Mouse (Mus musculus) cerebellum, postnatal 25 days (tissue): Measurements from ENCODE around the gene Foxr1.
"Not testable (repeated sequence)": the region's sequence is repeated elsewhere in the genome, so short reads cannot be mapped to it uniquely, and the experiment has no call there.

Experiments
- DNase-seq, 2 experiments: peaks; one replicate each; pipeline ENCODE4 v3.0.0; 2021; ENCODE audit warnings: mixed read lengths in 2 of 2

Gene Foxr1

DNA sequence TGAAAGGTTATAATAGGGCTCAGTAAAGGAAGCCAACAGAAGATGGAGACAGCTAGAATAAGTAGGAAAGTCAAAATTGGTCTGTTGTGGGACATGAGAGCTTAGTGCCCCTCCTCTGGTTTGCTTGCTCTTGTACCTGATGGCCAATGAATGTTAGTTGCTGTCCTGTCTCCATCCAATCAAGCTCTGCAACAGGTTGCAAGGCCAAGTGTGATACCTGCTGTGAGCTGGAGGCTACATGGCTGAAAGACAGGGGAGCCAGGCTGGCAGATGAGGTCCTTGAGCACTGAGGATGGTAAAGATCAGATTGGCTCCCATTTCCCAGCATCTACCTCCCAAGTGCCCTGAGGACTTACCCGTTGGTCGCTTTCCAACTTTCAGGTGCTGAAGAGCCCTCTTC is 28.2 kb downstream of the Foxr1 start:
- DNase-seq = no peak

DNA sequence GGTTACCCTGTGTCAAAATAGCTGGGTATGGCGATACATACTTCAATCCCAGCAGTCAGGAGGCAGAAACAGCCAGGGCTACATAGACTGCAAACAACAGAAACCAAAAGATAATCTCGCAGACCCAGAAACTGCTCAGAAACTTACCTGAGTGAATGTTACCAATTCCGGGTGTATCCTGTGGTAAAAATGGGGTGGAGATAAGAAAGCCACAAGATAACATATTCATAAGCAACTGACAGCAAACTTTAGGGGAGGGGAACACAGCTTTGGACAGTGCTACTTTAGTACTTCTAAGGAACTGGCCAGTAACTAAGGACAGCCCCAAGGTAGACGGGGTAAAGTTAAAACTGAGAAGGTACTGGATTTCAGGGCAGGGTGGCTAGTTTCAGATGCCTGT is 28.6 kb downstream of the Foxr1 start:
- no peak for DNase-seq

DNA sequence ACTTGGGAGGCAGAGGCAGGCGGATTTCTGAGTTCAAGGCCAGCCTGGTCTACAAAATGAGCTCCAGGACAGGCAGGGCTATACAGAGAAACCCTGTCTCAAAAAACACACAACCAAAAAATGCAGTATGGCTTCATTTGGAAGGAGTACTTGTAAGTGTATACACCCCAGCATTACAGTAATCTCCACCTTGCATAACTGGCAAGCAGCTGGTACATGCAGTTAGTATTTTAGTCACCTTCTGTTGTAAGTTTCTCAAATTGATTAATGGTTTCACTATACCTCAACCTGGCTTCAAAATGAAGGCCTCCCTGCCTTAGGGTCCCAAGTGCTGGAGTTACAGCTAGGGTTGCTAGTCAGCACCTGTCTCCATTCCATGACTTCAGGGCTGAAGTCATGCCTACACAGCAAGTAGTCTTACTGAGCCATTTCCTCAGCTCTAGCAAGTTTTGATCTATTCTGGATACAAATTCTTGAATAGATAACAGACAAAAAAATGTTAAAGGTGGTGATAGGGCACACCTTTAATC is 29.3 kb downstream of the Foxr1 start:
- DNase-seq = no peak

DNA sequence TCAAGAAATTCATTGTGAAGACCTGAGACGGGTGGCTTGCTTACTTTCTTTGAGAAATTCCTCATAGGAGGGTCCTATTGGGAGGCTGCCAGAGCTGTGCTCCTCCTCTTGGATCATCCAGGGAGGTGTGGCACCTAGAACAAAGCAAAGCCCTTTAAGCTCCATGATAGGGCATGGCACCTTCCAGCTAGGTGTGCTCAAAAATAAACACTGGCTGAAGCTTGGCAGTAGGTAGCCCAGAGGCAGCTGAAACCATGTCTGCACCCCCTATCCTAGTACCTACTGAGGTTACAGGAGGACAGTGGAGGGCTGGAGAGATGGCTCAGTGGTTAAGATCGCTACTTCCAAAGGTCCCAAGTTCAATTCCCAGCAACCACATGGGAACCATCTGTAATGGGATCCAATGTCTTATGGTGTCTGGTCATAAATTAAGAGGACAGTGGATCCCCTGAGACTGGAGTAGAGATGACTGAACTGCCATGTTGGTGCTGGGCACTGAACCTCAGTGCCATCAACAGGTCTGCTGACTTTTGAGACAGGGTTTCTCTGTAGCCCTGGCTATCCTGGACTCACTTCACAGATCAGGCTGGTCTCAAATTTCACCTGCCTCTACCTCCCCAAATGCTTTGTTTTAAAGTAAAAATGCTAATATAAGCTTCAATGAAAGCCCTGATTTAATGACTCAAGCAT is 30.1 kb downstream of the Foxr1 start:
- DNase-seq = no peak

DNA sequence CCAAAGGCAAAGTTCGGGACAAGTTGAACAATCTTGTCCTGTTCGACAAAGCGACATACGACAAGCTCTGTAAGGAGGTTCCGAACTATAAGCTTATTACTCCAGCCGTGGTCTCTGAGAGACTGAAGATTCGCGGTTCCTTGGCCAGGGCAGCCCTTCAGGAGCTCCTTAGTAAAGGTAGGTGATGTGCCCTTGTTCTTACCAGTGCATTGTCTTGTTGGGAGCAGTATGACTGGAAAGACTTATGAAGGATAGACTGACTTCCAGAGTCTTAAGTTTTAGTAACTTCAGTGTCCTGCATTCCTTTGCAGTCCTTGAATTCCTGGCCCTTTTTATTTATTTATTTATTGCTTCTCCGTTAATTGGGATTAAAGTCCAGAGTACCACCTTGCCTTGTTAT is 32.2 kb downstream of the Foxr1 start:
- not testable (repeated sequence) for DNase-seq

DNA sequence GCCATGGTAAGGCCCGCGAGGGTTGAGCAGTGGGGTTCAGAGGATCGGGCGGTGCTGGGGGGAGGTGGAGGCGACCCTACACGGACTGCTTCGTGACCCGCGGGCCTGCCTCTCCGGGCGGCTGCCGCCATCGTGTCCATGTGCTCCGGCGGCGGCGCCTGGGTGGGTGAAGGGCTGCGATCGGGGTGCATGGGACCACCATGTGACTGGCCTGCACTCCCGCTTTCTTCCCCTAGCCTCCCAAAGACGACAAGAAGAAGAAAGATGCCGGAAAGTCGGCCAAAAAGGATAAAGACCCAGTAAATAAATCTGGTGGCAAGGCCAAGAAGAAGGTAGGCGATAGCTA is 33.2 kb downstream of the Foxr1 start:
- no peak for DNase-seq

DNA sequence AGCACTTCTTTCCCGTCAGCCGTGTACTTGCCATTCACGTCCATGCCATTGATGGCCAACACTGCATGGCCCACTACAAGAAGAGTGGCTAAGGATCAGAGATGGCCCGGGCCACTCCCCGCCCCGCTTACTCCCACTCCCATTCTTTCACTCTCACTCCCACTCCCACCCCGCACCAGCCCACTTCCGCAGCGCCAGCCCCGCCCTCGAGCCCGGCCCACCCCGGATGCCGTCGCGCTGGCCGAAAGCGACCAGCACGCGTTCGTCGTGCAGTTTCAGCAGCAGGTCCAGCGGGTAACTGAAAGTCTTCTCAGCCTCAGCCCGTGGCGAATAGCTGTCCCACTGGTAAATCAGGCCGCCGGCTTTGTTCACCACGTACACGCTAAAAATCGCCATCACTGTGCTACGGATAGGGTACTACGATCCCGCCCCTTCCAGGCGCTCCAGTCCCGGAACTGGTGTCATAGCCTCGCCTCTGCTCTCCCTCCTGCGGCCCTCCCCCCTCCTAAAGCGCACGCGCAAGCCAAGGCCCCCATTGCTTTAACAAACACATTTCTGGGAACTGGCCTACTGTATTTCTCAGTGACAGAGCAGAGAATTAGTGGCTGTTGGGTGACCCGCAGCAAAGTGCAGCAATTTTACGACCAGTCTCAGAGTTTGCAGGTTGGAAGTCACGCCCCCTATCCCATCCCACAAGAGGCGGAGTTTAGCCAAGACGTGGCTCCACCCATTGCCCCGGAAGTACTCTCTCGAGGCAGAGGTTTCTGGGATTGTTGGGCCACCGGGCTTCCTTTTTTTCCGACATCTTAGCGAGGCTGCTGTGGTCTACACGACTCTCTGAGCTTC is 33.8 kb downstream of the Foxr1 start, which contains the start of the genes Rps25 and Trappc4:
TSS of gene Rps25 (plus strand) at position 234 of the 846 bp plus-strand sequence.
TSS of gene Trappc4 (minus strand) at position 695 of the 846 bp plus-strand sequence.
- peak; percentile 93 to 94 for DNase-seq

DNA sequence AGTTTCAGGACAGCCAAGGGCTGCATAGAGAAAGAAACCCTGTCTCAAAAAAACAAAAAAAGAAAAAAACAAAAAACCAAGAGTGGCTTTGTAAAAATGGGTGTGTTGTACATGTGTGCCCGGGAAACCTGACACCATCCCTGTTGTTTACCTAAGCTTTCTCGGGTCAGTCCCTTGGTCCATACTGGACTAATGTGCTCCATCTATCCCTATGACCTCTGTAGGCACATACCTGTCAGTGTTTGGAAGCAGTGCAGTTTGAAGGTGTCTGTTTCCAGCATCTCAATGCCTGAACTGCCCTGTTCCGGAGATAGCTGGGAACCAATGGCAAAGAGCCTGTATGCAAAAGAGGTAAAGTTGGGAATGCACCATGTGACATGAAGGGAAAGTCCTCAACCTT is 35.9 kb downstream of the Foxr1 start:
- no peak for DNase-seq

DNA sequence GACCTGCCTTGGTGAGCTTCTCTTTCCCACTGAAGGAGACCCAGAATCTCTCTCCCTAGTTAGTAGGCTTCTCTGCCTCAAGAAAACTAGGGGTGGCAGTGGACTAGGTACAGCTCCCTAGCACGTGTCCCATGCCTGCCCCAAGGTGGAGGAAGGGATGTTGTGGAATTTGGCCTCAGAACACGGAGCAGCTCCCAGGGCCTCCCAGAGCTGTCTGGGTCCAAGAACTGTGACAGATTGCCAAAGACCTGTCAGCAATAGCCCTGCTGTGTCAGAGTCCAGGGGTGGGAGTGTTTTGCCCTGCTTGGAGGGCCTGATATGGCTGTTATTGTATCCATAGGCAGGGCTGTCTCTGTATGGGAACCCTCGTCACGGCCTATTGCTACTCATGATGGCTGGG is 39.9 kb downstream of the Foxr1 start:
- DNase-seq = no peak

DNA sequence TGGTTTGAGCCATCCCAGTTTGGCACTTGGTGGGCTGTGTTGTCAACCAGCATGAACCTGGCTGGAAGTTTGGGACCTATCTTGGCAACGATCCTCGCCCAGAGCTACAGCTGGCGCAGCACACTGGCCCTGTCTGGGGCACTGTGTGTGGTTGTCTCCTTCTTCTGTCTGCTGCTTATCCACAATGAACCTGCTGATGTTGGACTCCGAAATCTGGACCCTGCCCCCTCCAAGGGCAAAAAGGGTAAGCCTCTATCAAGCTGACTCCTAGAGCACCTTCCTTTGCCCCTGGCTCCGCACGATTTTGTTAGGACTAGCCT is 41.2 kb downstream of the Foxr1 start:
- no peak for DNase-seq

DNA sequence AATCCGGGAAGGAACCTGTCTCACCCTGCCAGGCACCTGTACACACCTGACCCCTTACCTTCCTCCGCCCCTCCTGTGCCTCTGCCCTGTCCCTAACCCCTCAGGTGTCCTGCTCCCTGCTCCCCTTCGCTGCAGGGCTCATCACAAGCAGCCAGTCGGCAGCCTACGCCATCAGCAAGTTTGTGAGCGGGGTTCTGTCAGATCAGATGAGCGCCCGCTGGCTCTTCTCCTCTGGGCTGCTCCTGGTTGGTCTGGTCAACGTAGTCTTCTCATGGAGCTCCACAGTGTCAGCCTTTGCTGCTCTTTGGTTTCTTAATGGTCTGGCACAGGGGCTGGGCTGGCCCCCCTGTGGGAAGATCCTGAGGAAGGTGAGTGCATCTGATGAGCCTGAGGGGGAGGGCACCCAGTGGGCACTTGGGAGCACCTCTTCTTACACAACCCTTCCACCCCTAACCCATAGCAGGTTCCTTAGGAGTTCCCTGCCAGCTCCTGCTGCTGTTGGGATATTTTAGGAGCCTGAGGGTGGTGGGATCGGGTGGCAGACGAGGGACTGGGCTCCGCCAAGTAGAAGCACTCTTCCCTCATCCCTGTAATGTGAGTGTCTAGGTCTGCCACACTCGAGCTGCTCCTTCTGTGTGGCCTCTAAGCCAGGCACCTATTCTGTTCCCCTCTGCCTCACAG is 41.7 kb downstream of the Foxr1 start:
- peak in 1 of 2 experiments; percentile 21 for DNase-seq

DNA sequence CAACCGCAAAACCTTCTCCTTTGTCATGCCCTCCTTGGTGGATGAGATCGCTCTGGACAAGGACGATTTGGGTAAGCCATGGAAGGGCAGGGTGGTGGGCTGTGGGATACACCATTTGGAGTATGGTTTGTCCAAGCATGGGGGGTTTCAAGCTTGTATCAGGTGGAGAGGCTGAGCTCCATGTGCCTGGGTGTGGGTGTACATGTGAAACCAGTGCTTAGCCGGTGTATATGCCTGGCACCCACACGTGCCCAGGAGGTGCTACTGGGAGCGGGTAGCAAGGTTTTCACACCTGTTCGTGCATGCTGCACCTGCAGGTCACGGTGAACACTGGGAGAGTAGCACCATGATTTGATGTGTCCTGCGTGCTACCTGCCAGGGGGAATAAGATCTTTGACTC is 42.4 kb downstream of the Foxr1 start:
- no peak for DNase-seq

DNA sequence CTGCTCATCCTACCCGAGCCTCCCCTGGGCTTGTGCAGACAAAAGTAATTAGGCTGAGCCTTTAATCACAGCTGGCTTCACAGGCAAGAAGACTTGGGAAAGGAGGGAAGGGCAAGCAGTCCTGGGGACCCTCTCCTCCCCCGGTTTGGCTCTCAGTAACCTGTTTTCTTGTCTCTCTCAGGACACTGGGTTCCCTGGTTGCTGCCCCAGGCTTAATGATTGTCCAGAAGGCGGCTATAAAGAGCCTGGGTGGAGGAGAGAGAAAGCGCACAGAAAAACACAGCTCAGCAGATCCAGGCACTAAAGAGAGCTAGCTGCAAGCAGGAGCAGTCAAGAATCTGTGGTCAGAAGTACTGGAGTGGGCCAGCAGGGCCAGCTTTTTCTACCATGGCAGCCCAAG is 42.8 kb downstream of the Foxr1 start:
- DNase-seq = no peak

DNA sequence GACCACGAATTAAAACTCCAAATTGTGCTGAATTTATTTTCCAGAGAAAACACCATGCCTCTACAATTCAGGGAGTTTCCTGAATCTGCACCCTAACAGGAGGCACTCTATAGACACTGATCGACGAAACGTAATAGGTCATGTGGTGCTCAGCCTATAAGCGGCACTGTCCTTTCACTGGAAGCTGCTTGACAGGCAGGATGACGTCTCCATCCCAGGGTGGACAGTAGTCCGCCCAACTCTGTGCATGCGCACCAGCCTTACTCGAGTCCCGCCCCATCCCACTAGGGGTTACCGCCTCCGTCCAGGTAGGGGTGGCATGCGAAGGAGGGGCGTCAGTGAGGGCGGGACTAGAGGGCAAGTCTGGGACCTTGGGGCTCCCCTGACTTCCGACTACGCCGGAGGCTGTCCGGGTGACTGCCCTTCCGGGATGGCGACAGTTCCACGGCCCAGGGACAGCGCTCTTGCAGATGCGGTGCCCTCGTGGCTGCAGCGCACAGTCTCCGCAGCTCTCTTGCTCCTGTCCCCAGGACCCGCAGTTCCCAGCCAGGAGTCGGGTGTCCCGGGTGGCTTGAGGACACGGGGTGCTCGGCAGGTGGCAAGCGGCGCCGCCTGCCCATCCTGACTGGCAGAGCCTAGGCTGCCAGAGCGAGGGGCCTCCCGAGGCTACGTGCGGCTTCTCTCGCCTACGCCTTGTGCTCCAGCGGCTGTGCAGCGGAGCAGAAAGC is 44.1 kb downstream of the Foxr1 start, which contains the start of gene Slc37a4:
TSS of gene Slc37a4 (plus strand) at position 169 of the 728 bp plus-strand sequence.
- DNase-seq = peak; percentile 95 to 97

DNA sequence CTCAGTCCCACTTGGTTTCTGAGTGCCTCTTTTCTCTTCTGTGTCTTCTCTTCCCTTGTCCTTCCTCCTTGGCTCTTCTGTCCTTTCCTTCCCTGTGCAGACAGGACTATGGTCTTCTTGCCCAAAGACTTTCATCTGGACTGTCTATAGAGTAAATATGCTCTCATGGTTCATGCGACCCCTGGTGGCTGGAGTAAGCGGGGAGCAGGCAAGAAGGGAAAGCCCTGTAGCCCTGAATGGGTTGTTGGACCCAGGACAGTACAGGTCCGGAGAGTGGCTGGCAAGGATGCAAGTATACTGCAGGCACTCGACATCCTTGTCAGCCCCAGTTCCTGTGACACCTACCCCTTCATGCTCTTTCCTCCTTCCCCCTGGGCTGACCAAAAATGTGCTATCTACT is 49.5 kb downstream of the Foxr1 start:
- peak; percentile 71 to 88 for DNase-seq

DNA sequence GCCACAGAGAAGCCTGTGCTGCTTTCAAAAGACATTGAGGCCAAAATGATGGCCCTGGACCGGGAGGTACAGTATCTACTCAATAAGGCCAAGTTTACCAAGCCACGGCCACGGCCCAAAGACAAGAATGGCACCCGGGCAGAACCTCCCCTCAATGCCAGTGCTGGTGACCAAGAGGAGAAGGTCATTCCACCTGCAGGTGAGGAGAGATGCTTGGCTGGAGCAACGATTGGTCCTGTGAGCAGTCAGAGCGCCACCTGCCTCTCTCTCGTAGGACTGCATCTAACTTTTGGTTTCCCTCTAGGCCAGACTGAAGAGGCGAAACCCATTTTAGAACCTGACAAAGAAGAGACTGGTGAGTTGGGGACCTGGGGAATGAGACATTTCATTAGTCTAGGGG is 51.7 kb downstream of the Foxr1 start:
- DNase-seq = peak; percentile 78 to 85

DNA sequence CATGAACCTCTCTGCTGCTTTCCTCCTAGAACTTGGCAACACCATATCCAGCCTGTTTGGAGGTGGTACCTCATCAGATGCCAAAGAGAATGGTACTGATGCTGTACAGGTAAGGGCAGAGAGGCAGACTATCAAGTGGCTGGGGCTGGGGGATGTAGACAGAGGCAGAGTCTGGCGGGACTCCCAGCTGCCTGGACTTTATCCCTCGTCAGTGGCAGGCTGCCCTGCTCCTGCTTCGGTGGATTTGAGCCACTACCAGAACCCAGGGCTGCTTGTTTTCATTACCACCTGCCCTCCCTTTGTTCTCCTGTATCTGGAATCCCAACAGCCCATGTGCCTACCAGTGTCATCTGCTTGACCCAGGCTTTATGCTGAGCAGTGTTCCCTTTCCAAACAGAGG is 53.7 kb downstream of the Foxr1 start:
- peak in 1 of 2 experiments; percentile 19 for DNase-seq

DNA sequence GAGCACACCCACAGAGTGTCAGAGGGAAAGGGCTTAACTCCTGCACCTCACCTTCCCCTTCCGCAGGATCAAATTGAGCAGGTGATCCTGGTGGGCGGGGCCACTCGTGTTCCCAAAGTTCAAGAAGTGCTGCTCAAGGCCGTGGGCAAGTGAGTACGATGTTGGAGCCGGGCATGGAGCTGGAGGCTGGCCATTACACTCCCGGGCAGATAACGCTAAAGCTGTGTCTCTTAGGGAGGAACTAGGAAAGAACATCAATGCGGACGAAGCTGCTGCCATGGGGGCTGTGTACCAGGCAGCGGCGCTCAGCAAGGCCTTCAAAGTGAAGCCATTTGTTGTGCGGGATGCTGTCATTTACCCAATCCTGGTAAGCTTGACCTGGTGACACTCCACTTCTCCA is 56.3 kb downstream of the Foxr1 start:
- DNase-seq = peak in 1 of 2 experiments; percentile 7
